Mouse (Mus musculus) liver, embryonic 14.5 days (tissue): ENCODE results near the gene Rnf167. TPM values are rescaled to one million over a fixed set of nuclear protein-coding genes. Genes with fewer than 3 reads are reported as not detected.

Source experiments
- ATAC-seq: fragments of 200-750 bp; cut with Nextera tagmentation; 2 replicates; pipeline ENCODE4 v1.8.0; 2017; ENCODE audit warnings: moderate number of reproducible peaks, mild to moderate bottlenecking, moderate library complexity; ENCODE audit not compliant: insufficient read depth
- DNase-seq, 3 experiments: peaks; one replicate each; pipeline ENCODE4 v3.0.0-alpha.2; 2012 to 2013; ENCODE audit warnings: low read depth in 3 of 3, low spot score in 3 of 3
- H3K27ac ChIP-seq: fragments of 300-500 bp; sonication (generic); 2 replicates; pipeline ENCODE4 v1.5.1; 2014; ENCODE audit warnings: moderate library complexity, mild to moderate bottlenecking, control low read depth, inconsistent platforms
- H3K27me3 ChIP-seq: fragments of 300-500 bp; sonication (generic); 2 replicates; pipeline ENCODE4 v1.6.1; 2014; ENCODE audit warnings: mild to moderate bottlenecking, low read length, moderate library complexity; ENCODE audit not compliant: control insufficient read depth, insufficient read depth
- H3K36me3 ChIP-seq: fragments of 300-500 bp; sonication (generic); replicated peaks from 2 replicates; pipeline ENCODE4 v1.6.1; 2014; ENCODE audit warnings: low read depth; ENCODE audit not compliant: control insufficient read depth, insufficient read depth
- H3K4me1 ChIP-seq, 2 experiments: fragments of 200-500 bp in 1 of 2; fragments of 300-500 bp in 1 of 2; sonication (generic) in 1 of 2; replicated peaks; 2 replicates each; pipeline ENCODE4 v1.6.1; 2012 to 2014; ENCODE audit warnings: antibody characterized with exemption in 1 of 2, inconsistent platforms in 1 of 2, low read length in 1 of 2; ENCODE audit not compliant: control insufficient read depth in 2 of 2, insufficient read depth in 2 of 2
- H3K4me2 ChIP-seq: fragments of 300-500 bp; sonication (generic); 2 replicates; pipeline ENCODE4 v1.6.1; 2014; ENCODE audit warnings: low read depth, mild to moderate bottlenecking, control low read depth, moderate library complexity
- H3K4me3 ChIP-seq, 2 experiments: fragments of 200-500 bp in 1 of 2; fragments of 300-500 bp in 1 of 2; sonication (generic) in 1 of 2; 2 replicates each; pipeline ENCODE4 v1.5.1; 2012 to 2014; ENCODE audit warnings: low read depth in 2 of 2, low read length in 2 of 2, mild to moderate bottlenecking in 2 of 2, control low read depth in 1 of 2, inconsistent platforms in 1 of 2, moderate library complexity in 1 of 2; ENCODE audit not compliant: insufficient read depth in 1 of 2
- H3K9ac ChIP-seq: fragments of 300-500 bp; sonication (generic); replicated peaks from 2 replicates; pipeline ENCODE4 v1.6.1; 2014; ENCODE audit warnings: mild to moderate bottlenecking, control low read depth, moderate library complexity
- H3K9me3 ChIP-seq: fragments of 300-500 bp; sonication (generic); 2 replicates; pipeline ENCODE4 v1.6.1; 2016; ENCODE audit warnings: low read length, mixed read lengths; ENCODE audit not compliant: control insufficient read depth
- CTCF ChIP-seq: IDR thresholded peaks from 2 replicates; pipeline ENCODE4 v1.5.1; 2016; ENCODE audit warnings: antibody characterized with exemption, low read depth, control low read depth
- EP300 ChIP-seq: IDR thresholded peaks from 2 replicates; pipeline ENCODE4 v1.6.1; 2016; ENCODE audit warnings: antibody characterized with exemption, low read depth
- WGBS: fragments of 180-500 bp; shearing (Covaris S2); extraction: QIAGEN DNeasy Blood & Tissue Kit; methylation state at CpG from one replicate; pipeline ENCODE4 v1.1.7; 2014; ENCODE audit not compliant: insufficient replicate concordance; 5-methylcytosine and 5-hydroxymethylcytosine counted together
- polyA plus RNA-seq, 2 experiments: library from polyadenylated mRNA; depleted of rRNA in 1 of 2; stranded (reverse) in 1 of 2; unstranded in 1 of 2; fragments of >200 nt; fragmentation: Nextera tagmentation in 1 of 2; extraction: Ambion mirVana in 1 of 2; gene quantifications; 2 replicates each; pipeline versions ENCODE4 v1.2.1 to v1.2.3; 2012 to 2014

Rnf167 gene
- polyA plus RNA-seq, 2 experiments, result 47.7 to 56.0 TPM

- H3K9me3 ChIP-seq, result no peaks in the 10 kb centered on the region
- 57% methylated on average over 14 of the region's 14 CpGs for WGBS
- H3K9ac ChIP-seq, result no peak overlapping the region; the same call in 1 of the 2 replicates
- H3K4me2 ChIP-seq, result peak overlapping the region; percentile 91
- TF ChIP-seq EP300 (no peak), CTCF (no peak)
- H3K27me3 ChIP-seq, result no peaks in the 10 kb centered on the region
- no peak overlapping the region for H3K27ac ChIP-seq
- DNase-seq, result no peak
- H3K36me3 ChIP-seq, result no peaks in the 10 kb centered on the region
- ATAC-seq, result no peak
- peaks cover 9 to 12% of the 10 kb centered on the region in 2 experiments for H3K4me1 ChIP-seq
- peak overlapping the region; percentile 79 to 93; a peak in 3 of 4 replicates for H3K4me3 ChIP-seq
These were observed 23.4 kb downstream of the Rnf167 start for GRCm38 (mm10) chr11:70670483-70670882.

- Histone ChIP-seq H3K4me1 (peaks cover 9 to 12% of the 10 kb centered on the region in 2 experiments), H3K36me3 (no peaks in the 10 kb centered on the region), H3K4me3 (no peak overlapping the region), H3K9me3 (no peaks in the 10 kb centered on the region), H3K27ac (no peak overlapping the region), H3K9ac (no peak overlapping the region), H3K4me2 (no peak overlapping the region), H3K27me3 (no peaks in the 10 kb centered on the region)
- no peak for TF ChIP-seq EP300
- no peak for TF ChIP-seq CTCF
- ATAC-seq, result no peak
- DNase-seq, result no peak
- 78% methylated on average over 16 of the region's 16 CpGs for WGBS
These were observed 24.5 kb downstream of the Rnf167 start for GRCm38 (mm10) chr11:70671333-70672047.

- 88% methylated on average over 6 of the region's 6 CpGs for WGBS
- TF ChIP-seq EP300 (no peak), CTCF (no peak)
- H3K27ac ChIP-seq, result no peak overlapping the region
- H3K27me3 ChIP-seq, result no peaks in the 10 kb centered on the region
- no peak overlapping the region for H3K4me3 ChIP-seq
- no peak overlapping the region for H3K9ac ChIP-seq
- ATAC-seq (no peak), DNase-seq (no peak)
- H3K36me3 ChIP-seq, result no peaks in the 10 kb centered on the region
- H3K4me1 ChIP-seq, result peaks cover 0 to 13% of the 10 kb centered on the region in 2 experiments; a peak in 1 of 4 replicates
- H3K4me2 ChIP-seq, result no peak overlapping the region
- no peaks in the 10 kb centered on the region for H3K9me3 ChIP-seq
These were observed 27.0 kb downstream of the Rnf167 start for GRCm38 (mm10) chr11:70674014-70674413.

DNA sequence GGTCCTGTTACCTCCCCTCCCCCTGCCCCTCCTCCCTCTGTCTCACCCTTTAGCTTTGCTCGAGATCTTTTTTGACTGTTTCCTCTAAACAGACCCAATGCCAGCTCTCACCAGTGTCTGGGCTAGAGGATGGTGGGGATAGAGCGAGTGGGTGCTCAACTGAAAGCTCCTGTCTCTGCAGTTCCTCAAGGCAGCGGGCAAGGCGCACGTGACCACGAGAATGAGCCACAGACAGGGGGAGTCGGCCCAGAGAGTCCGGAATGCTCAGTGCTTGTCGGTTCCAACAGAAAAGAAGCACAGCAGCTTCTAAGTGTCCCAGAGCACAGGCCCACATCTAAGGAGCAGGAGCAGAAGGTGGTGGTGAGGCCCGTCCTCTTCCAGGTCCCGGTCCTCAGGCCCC lies 27.5 kb downstream of the Rnf167 start:
- Histone ChIP-seq H3K9ac (no peak overlapping the region), H3K4me1 (peaks cover 0 to 17% of the 10 kb centered on the region in 2 experiments; a peak in 1 of 4 replicates), H3K36me3 (no peaks in the 10 kb centered on the region), H3K4me3 (no peak overlapping the region), H3K9me3 (no peaks in the 10 kb centered on the region), H3K4me2 (no peak overlapping the region), H3K27ac (no peak overlapping the region), H3K27me3 (no peaks in the 10 kb centered on the region)
- DNase-seq (no peak), ATAC-seq (no peak)
- WGBS, result 54% methylated on average over 11 of the region's 11 CpGs
- no peak for TF ChIP-seq CTCF
- no peak for TF ChIP-seq EP300

GRCm38 (mm10) chr11:70678092-70678491 lies 31.1 kb downstream of the Rnf167 start:
- Histone ChIP-seq H3K4me3 (no peak overlapping the region), H3K4me1 (peaks cover 0 to 22% of the 10 kb centered on the region in 2 experiments; a peak in 2 of 4 replicates), H3K4me2 (no peak overlapping the region), H3K36me3 (no peaks in the 10 kb centered on the region; the same call in 1 of the 2 replicates), H3K9ac (no peak overlapping the region), H3K27ac (no peak overlapping the region), H3K9me3 (no peaks in the 10 kb centered on the region), H3K27me3 (no peaks in the 10 kb centered on the region)
- TF ChIP-seq EP300 (no peak), CTCF (no peak)
- DNase-seq (no peak), ATAC-seq (peak; percentile 43; the same call in 1 of the 2 replicates)
- WGBS, result 79% methylated on average over 9 of the region's 9 CpGs
